Mouse (Mus musculus): ENCODE data around the gene 4931417E11Rik. TPM values are rescaled to one million over a fixed set of nuclear protein-coding genes. Genes with fewer than 3 reads are reported as not detected.

Gene 4931417E11Rik
- total RNA-seq (2021), result not detected
- long read RNA-seq, experiment 1, result 0 reads
- long read RNA-seq, experiment 2, result 0 reads

DNA sequence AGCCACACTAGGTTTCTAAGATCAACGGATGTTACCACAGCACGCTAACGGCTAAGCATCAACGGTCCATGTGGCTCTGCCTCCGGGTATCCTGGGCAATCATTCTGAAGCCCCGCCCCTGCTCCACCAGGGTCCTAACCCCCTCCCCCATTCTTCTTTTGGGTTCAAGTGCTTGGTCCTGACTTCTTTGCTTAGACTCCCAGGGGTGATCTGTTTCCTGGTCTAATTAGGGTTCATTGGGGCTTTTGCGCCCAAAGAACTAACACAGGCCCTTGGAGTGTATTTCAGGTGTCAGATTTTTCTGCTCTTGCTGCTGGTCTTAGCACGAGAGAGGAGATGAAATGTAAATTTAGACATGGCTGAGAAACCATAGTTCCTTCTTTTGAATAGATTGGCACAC lies at the start of gene 4931417E11Rik:
Gene 4931417E11Rik, minus strand, starts transcription at position 101 of the 400 bp plus-strand sequence.
- no peak for DNase-seq (ENCODE audit: low spot score in 2 of 2)

DNA sequence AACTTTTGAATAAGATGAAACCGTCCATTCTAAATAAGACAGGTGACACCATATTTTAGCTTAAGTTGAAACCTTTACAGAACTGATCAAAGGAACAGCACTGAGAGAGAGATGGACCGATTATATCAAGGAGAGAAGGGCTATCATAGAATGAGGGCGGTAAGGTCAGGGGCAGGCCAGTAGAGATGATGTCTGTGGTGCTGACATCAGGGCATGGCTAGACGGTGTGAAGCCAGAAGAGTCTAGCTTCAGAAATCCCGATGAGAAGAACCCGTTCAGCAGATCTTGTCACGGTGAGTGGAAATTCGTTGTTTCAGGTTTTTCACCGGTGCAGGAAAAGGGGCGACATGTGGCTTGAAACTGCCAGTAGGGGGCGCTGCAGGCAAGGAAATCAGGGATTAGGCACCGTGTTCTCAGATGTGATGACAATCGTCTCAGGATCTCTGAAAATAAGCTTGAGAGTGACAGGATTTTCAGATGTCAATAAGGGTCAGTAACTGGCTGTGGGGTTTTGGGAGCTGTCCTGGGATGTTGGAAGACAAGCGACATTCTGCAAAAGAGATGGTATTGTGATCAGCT lies 48.4 kb upstream of the 4931417E11Rik start:
- DNase-seq (ENCODE audit: low spot score in 2 of 2), result peak; percentile 28 to 38

- DNase-seq (ENCODE audit: low spot score in 2 of 2), result no peak
These were observed 43.4 kb upstream of the 4931417E11Rik start for GRCm38 (mm10) chr6:73512907-73513306.

GRCm38 (mm10) chr6:73499631-73500030 lies 30.2 kb upstream of the 4931417E11Rik start:
- DNase-seq (ENCODE audit: low spot score in 2 of 2), result no peak

- no peak for DNase-seq (ENCODE audit: low spot score in 2 of 2)
These were observed 27.9 kb upstream of the 4931417E11Rik start for GRCm38 (mm10) chr6:73497321-73497720.

- no peak for DNase-seq (ENCODE audit: low spot score in 2 of 2)
These were observed 21.1 kb upstream of the 4931417E11Rik start for GRCm38 (mm10) chr6:73490524-73490923.

- DNase-seq (ENCODE audit: low spot score in 2 of 2), result no peak
These were observed 16.1 kb upstream of the 4931417E11Rik start for GRCm38 (mm10) chr6:73485616-73486015.

- DNase-seq (ENCODE audit: low spot score in 2 of 2), result no peak
These were observed 3.4 kb downstream of the 4931417E11Rik start for GRCm38 (mm10) chr6:73466084-73466483.

- no peak for DNase-seq (ENCODE audit: low spot score in 2 of 2)
These were observed 6.9 kb downstream of the 4931417E11Rik start for GRCm38 (mm10) chr6:73462543-73462942.

GRCm38 (mm10) chr6:73433912-73434311 lies 35.6 kb downstream of the 4931417E11Rik start:
- no peak for DNase-seq (ENCODE audit: low spot score in 2 of 2)

- no peak for DNase-seq (ENCODE audit: low spot score in 2 of 2)
These were observed 40.7 kb downstream of the 4931417E11Rik start for GRCm38 (mm10) chr6:73428618-73429336.

- no peak for DNase-seq (ENCODE audit: low spot score in 2 of 2)
These were observed 42.1 kb downstream of the 4931417E11Rik start for GRCm38 (mm10) chr6:73427273-73427812.

Other genes with a start within 250 kb of the 4931417E11Rik start
- under 1 TPM; 0.08 to 0.11 TPM for gene Dnah6, start 248.0 kb downstream of the 4931417E11Rik start, total RNA-seq (2021)
- 100 to 1,000 TPM; 245 to 281 TPM for gene Suclg1, start 221.3 kb downstream of the 4931417E11Rik start, total RNA-seq (2021)

Measured in adrenal gland, postnatal 4 days (tissue).